Mouse (Mus musculus) lung, postnatal 10 days (tissue): Measurements from ENCODE around the gene Gm9780.
"Not testable (repeated sequence)": the region's sequence is repeated elsewhere in the genome, so short reads cannot be mapped to it uniquely, and the experiment has no call there.

ENCODE experiments used
- DNase-seq: peaks from one replicate; pipeline ENCODE4 v3.0.0; 2021

Gene Gm9780

GRCm38 (mm10) chr14:26042611-26043010 lies at the start of gene Gm9780:
Gm9780 (minus strand) TSS chr14:26042711.
- not testable (repeated sequence) for DNase-seq

- not testable (repeated sequence) for DNase-seq
These were observed 39.5 kb upstream of the Gm9780 start, which contains the start of gene Cphx3 for GRCm38 (mm10) chr14:26081997-26082396. Cphx3 (plus strand) TSS chr14:26082297.

- DNase-seq: not testable (repeated sequence)
These were observed 38.7 kb upstream of the Gm9780 start, which contains the start of gene Cphx2 for GRCm38 (mm10) chr14:26081216-26081615. Cphx2 (plus strand) TSS chr14:26081516.

- DNase-seq: not testable (repeated sequence)
These were observed 34.3 kb upstream of the Gm9780 start for GRCm38 (mm10) chr14:26076620-26077390.

- DNase-seq: not testable (repeated sequence)
These were observed 24.8 kb upstream of the Gm9780 start, which contains the start of gene Tmem254c for GRCm38 (mm10) chr14:26067325-26067633. Tmem254c (minus strand) TSS chr14:26067355.

GRCm38 (mm10) chr14:26066574-26067324 lies 24.2 kb upstream of the Gm9780 start:
- DNase-seq: not testable (repeated sequence)

GRCm38 (mm10) chr14:26059362-26059761 lies 16.9 kb upstream of the Gm9780 start:
- DNase-seq: not testable (repeated sequence)

- not testable (repeated sequence) for DNase-seq
These were observed 15.7 kb upstream of the Gm9780 start for GRCm38 (mm10) chr14:26058184-26058583.

- DNase-seq: not testable (repeated sequence)
These were observed 6.3 kb upstream of the Gm9780 start for GRCm38 (mm10) chr14:26048767-26049166.

GRCm38 (mm10) chr14:26047026-26047425 lies 4.5 kb upstream of the Gm9780 start:
- not testable (repeated sequence) for DNase-seq

GRCm38 (mm10) chr14:26045007-26045406 lies 2.5 kb upstream of the Gm9780 start:
- DNase-seq: not testable (repeated sequence)

GRCm38 (mm10) chr14:26035439-26035838 lies 7.1 kb downstream of the Gm9780 start:
- not testable (repeated sequence) for DNase-seq

GRCm38 (mm10) chr14:26034364-26034763 lies 8.1 kb downstream of the Gm9780 start:
- DNase-seq: not testable (repeated sequence)

GRCm38 (mm10) chr14:26025653-26026052 lies 16.9 kb downstream of the Gm9780 start:
- DNase-seq: not testable (repeated sequence)

- DNase-seq: not testable (repeated sequence)
These were observed 19.7 kb downstream of the Gm9780 start for GRCm38 (mm10) chr14:26022831-26023230.

GRCm38 (mm10) chr14:26021555-26021954 lies 21.0 kb downstream of the Gm9780 start:
- not testable (repeated sequence) for DNase-seq

- DNase-seq: not testable (repeated sequence)
These were observed 26.1 kb downstream of the Gm9780 start for GRCm38 (mm10) chr14:26016414-26016813.

GRCm38 (mm10) chr14:26007462-26007861 lies 35.0 kb downstream of the Gm9780 start:
- not testable (repeated sequence) for DNase-seq

- DNase-seq: peak; percentile 11
These were observed 60.6 kb downstream of the Gm9780 start for GRCm38 (mm10) chr14:25981880-25982279.

- not testable (repeated sequence) for DNase-seq
These were observed 63.1 kb downstream of the Gm9780 start for GRCm38 (mm10) chr14:25979242-25979941.

- not testable (repeated sequence) for DNase-seq
These were observed 63.9 kb downstream of the Gm9780 start, which contains the start of gene Duxbl1 for GRCm38 (mm10) chr14:25978371-25979241. Duxbl1 (plus strand) TSS chr14:25978577.
